Mouse (Mus musculus): ENCODE measurements at regions not wholly inside any gene's neighbourhood (a gene's known extent, or its start where the extent isn't known, plus 50 kb on each side); places are given as distances from the start of the nearest gene placed in this dataset.
A peak's percentile ranks its signal among the peaks of the same experiment; 100 is the strongest.

DNA sequence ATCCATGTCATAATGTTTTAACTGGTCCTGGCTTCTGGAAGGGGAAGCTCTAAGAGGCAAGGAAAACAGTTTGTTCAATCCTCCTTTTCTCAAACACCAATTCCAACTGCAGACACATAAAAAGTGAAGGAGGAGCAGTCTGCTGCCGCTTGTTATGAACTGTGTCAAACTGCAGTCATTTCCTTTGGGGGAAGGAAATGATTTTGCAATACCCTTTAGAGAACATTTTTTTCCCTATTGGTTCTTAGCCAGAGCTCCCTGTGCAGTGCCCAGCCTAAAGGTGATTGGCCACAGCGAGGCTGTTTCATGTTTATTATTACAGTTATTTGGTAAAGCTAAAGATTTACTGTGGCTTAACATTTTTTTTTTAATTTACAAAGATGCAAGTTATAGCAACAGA, 1132.6 kb upstream of the Fbxo33 start:
- no peak for ATAC-seq (ENCODE audit: low read depth)
- 85% methylated on average over 2 of the region's 2 CpGs for WGBS
- H3K36me3 ChIP-seq (ENCODE audit: control insufficient read depth, insufficient read depth, low read length) = no peaks in the 10 kb centered on the region

GRCm38 (mm10) chr12:60344437-60344836, 1124.9 kb upstream of the Fbxo33 start:
- 95% methylated on average over 1 of the region's 1 CpGs for WGBS
- no peak overlapping the region for H3K9ac ChIP-seq (ENCODE audit: low read depth, low read length)
- ATAC-seq (ENCODE audit: low read depth) (no peak), DNase-seq (ENCODE audit: low spot score) (no peak)
- H3K9me3 ChIP-seq (ENCODE audit: control insufficient read depth, low read length) = no peaks in the 10 kb centered on the region
- no peak overlapping the region for H3K4me2 ChIP-seq (ENCODE audit: low read depth, low read length)
- H3K4me1 ChIP-seq (ENCODE audit: control insufficient read depth, insufficient read depth, low read length) = no peaks in the 10 kb centered on the region
- H3K36me3 ChIP-seq (ENCODE audit: control insufficient read depth, insufficient read depth, low read length) = no peaks in the 10 kb centered on the region
- H3K4me3 ChIP-seq (ENCODE audit: low read depth, low read length) = no peak overlapping the region
- H3K27me3 ChIP-seq (replicated peaks; ENCODE audit: control insufficient read depth, insufficient read depth, low read length) = no peaks in the 10 kb centered on the region
- H3K27ac ChIP-seq (replicated peaks; ENCODE audit: low read depth, low read length) = no peak overlapping the region

More for the DNA sequence above, 1132.6 kb upstream of the Fbxo33 start:
- no peak overlapping the region for H3K4me3 ChIP-seq (ENCODE audit: low read depth, low read length)
- no peaks in the 10 kb centered on the region for H3K4me1 ChIP-seq (ENCODE audit: control insufficient read depth, insufficient read depth, low read length)
- H3K27ac ChIP-seq (replicated peaks; ENCODE audit: low read depth, low read length) = no peak overlapping the region
- H3K9me3 ChIP-seq (ENCODE audit: control insufficient read depth, low read length) = no peaks in the 10 kb centered on the region
- H3K4me2 ChIP-seq (ENCODE audit: low read depth, low read length) = no peak overlapping the region
- DNase-seq (ENCODE audit: low spot score) = no peak
- no peaks in the 10 kb centered on the region for H3K27me3 ChIP-seq (replicated peaks; ENCODE audit: control insufficient read depth, insufficient read depth, low read length)
- no peak overlapping the region for H3K9ac ChIP-seq (ENCODE audit: low read depth, low read length)

DNA sequence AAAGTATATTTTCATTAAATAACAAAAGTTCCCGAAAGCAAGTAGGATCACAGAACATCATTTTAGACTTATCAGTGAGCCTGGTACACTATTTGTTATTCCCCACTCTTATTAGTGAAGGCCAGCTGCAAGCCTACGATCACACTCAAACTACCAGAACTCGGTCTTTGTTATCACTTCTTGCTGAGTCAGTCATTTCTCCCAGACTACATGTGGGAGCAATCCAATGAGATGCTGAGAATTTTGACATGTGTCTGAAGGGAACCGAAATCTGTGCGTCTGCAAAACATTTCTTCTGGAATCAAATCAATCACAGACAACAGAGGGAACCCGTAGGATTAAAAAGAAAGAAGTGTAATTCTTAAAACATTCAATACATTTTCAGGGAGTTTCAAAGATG, 1100.5 kb upstream of the Fbxo33 start:
- ATAC-seq (ENCODE audit: low read depth) = no peak

GRCm38 (mm10) chr12:60292591-60292990, 1073.1 kb upstream of the Fbxo33 start:
- Histone ChIP-seq H3K4me2 (ENCODE audit: low read depth, low read length) (no peak overlapping the region), H3K36me3 (ENCODE audit: control insufficient read depth, insufficient read depth, low read length) (no peaks in the 10 kb centered on the region), H3K9me3 (ENCODE audit: control insufficient read depth, low read length) (no peaks in the 10 kb centered on the region), H3K9ac (ENCODE audit: low read depth, low read length) (no peak overlapping the region), H3K4me3 (ENCODE audit: low read depth, low read length) (no peak overlapping the region), H3K4me1 (ENCODE audit: control insufficient read depth, insufficient read depth, low read length) (no peaks in the 10 kb centered on the region), H3K27ac (replicated peaks; ENCODE audit: low read depth, low read length) (no peak overlapping the region), H3K27me3 (replicated peaks; ENCODE audit: control insufficient read depth, insufficient read depth, low read length) (no peaks in the 10 kb centered on the region)
- ATAC-seq (ENCODE audit: low read depth) (no peak), DNase-seq (ENCODE audit: low spot score) (peak; percentile 1)
- 46% methylated on average over 2 of the region's 2 CpGs for WGBS

More for the DNA sequence above, 1100.5 kb upstream of the Fbxo33 start:
- H3K9ac ChIP-seq (ENCODE audit: low read depth, low read length) = no peak overlapping the region
- H3K27me3 ChIP-seq (replicated peaks; ENCODE audit: control insufficient read depth, insufficient read depth, low read length) = no peaks in the 10 kb centered on the region
- WGBS = 52% methylated on average over 6 of the region's 6 CpGs
- H3K4me3 ChIP-seq (ENCODE audit: low read depth, low read length) = no peak overlapping the region
- no peak overlapping the region for H3K4me2 ChIP-seq (ENCODE audit: low read depth, low read length)
- H3K36me3 ChIP-seq (ENCODE audit: control insufficient read depth, insufficient read depth, low read length) = no peaks in the 10 kb centered on the region
- peak; percentile 2 for DNase-seq (ENCODE audit: low spot score)
- H3K4me1 ChIP-seq (ENCODE audit: control insufficient read depth, insufficient read depth, low read length) = no peaks in the 10 kb centered on the region
- no peaks in the 10 kb centered on the region for H3K9me3 ChIP-seq (ENCODE audit: control insufficient read depth, low read length)
- no peak overlapping the region for H3K27ac ChIP-seq (replicated peaks; ENCODE audit: low read depth, low read length)

DNA sequence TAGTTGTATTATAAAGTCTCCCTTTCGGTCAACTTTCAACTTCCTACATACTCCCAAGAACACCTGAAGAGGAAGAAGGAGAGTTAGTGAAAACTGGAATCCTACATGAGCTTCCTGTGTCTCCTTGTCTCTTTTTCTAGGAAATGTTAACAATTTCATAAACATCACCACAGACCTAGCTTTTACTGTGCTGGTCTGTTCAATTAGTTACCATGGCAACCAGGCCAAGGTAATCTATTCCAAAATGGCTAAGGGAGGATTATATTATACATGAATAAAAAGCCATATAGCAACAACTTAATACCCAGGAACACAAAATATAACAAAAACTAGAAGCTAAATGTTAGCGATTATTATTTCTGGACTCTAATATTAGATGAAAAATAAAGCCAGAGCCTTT, 1069.3 kb upstream of the Fbxo33 start:
- Histone ChIP-seq H3K4me1 (ENCODE audit: control insufficient read depth, insufficient read depth, low read length) (no peaks in the 10 kb centered on the region), H3K9me3 (ENCODE audit: control insufficient read depth, low read length) (no peaks in the 10 kb centered on the region), H3K27ac (replicated peaks; ENCODE audit: low read depth, low read length) (no peak overlapping the region), H3K4me3 (ENCODE audit: low read depth, low read length) (no peak overlapping the region), H3K9ac (ENCODE audit: low read depth, low read length) (no peak overlapping the region), H3K4me2 (ENCODE audit: low read depth, low read length) (no peak overlapping the region), H3K36me3 (ENCODE audit: control insufficient read depth, insufficient read depth, low read length) (no peaks in the 10 kb centered on the region), H3K27me3 (replicated peaks; ENCODE audit: control insufficient read depth, insufficient read depth, low read length) (no peaks in the 10 kb centered on the region)
- WGBS = 94% methylated on average over 2 of the region's 2 CpGs
- ATAC-seq (ENCODE audit: low read depth) (no peak), DNase-seq (ENCODE audit: low spot score) (no peak)

- no peaks in the 10 kb centered on the region for H3K9me3 ChIP-seq (ENCODE audit: control insufficient read depth, low read length)
- H3K9ac ChIP-seq (ENCODE audit: low read depth, low read length) = no peak overlapping the region
- ATAC-seq (ENCODE audit: low read depth) = no peak
- no peaks in the 10 kb centered on the region for H3K4me1 ChIP-seq (ENCODE audit: control insufficient read depth, insufficient read depth, low read length)
- H3K4me3 ChIP-seq (ENCODE audit: low read depth, low read length) = no peak overlapping the region
- no peak overlapping the region for H3K4me2 ChIP-seq (ENCODE audit: low read depth, low read length)
- WGBS = 53% methylated on average over 1 of the region's 1 CpGs
- DNase-seq (ENCODE audit: low spot score) = no peak
- no peaks in the 10 kb centered on the region for H3K36me3 ChIP-seq (ENCODE audit: control insufficient read depth, insufficient read depth, low read length)
- no peaks in the 10 kb centered on the region for H3K27me3 ChIP-seq (replicated peaks; ENCODE audit: control insufficient read depth, insufficient read depth, low read length)
- no peak overlapping the region for H3K27ac ChIP-seq (replicated peaks; ENCODE audit: low read depth, low read length)
Observed at GRCm38 (mm10) chr12:60255286-60255685, 1035.8 kb upstream of the Fbxo33 start.

- DNase-seq (ENCODE audit: low spot score) (no peak), ATAC-seq (ENCODE audit: low read depth) (no peak)
- no peaks in the 10 kb centered on the region for H3K27me3 ChIP-seq (replicated peaks; ENCODE audit: control insufficient read depth, insufficient read depth, low read length)
- no peaks in the 10 kb centered on the region for H3K9me3 ChIP-seq (ENCODE audit: control insufficient read depth, low read length)
- 78% methylated on average over 3 of the region's 3 CpGs for WGBS
- no peak overlapping the region for H3K9ac ChIP-seq (ENCODE audit: low read depth, low read length)
- H3K4me3 ChIP-seq (ENCODE audit: low read depth, low read length) = no peak overlapping the region
- no peak overlapping the region for H3K4me2 ChIP-seq (ENCODE audit: low read depth, low read length)
- H3K27ac ChIP-seq (replicated peaks; ENCODE audit: low read depth, low read length) = no peak overlapping the region
- H3K4me1 ChIP-seq (ENCODE audit: control insufficient read depth, insufficient read depth, low read length) = no peaks in the 10 kb centered on the region
- no peaks in the 10 kb centered on the region for H3K36me3 ChIP-seq (ENCODE audit: control insufficient read depth, insufficient read depth, low read length)
Observed at GRCm38 (mm10) chr12:60214002-60214401, 994.5 kb upstream of the Fbxo33 start.

DNA sequence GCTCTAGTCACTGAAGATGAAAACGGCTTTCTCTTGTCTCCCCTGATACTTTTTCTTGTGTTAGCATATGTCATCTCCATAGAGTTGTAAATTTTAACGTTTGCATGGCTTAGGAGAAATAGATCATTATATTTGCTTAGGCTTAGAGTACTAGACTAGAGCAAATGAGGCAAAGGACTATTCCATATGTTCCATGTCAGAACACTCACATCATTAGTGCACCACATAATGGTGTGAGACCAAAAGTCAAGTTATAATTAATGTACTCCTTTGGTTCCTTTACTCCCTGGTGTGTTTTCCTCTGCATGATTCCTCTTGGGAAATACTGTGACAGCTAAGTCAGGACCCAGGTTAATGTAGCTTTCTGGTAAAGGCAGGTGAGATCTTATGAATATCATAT, 956.2 kb upstream of the Fbxo33 start:
- Histone ChIP-seq H3K9me3 (ENCODE audit: control insufficient read depth, low read length) (no peaks in the 10 kb centered on the region), H3K27me3 (replicated peaks; ENCODE audit: control insufficient read depth, insufficient read depth, low read length) (no peaks in the 10 kb centered on the region), H3K36me3 (ENCODE audit: control insufficient read depth, insufficient read depth, low read length) (no peaks in the 10 kb centered on the region), H3K4me2 (ENCODE audit: low read depth, low read length) (no peak overlapping the region), H3K4me3 (ENCODE audit: low read depth, low read length) (no peak overlapping the region), H3K27ac (replicated peaks; ENCODE audit: low read depth, low read length) (no peak overlapping the region), H3K4me1 (ENCODE audit: control insufficient read depth, insufficient read depth, low read length) (no peaks in the 10 kb centered on the region), H3K9ac (ENCODE audit: low read depth, low read length) (no peak overlapping the region)
- no peak for DNase-seq (ENCODE audit: low spot score)
- peak; percentile 33; the same call in 1 of the 2 replicates for ATAC-seq (ENCODE audit: low read depth)
- WGBS = 62% methylated on average over 2 of the region's 2 CpGs

GRCm38 (mm10) chr12:60150266-60150665, 930.7 kb upstream of the Fbxo33 start:
- no peak overlapping the region for H3K27ac ChIP-seq (replicated peaks; ENCODE audit: low read depth, low read length)
- no peaks in the 10 kb centered on the region for H3K36me3 ChIP-seq (ENCODE audit: control insufficient read depth, insufficient read depth, low read length)
- H3K4me1 ChIP-seq (ENCODE audit: control insufficient read depth, insufficient read depth, low read length) = no peaks in the 10 kb centered on the region
- no peaks in the 10 kb centered on the region for H3K27me3 ChIP-seq (replicated peaks; ENCODE audit: control insufficient read depth, insufficient read depth, low read length)
- no peak overlapping the region for H3K4me3 ChIP-seq (ENCODE audit: low read depth, low read length)
- H3K9me3 ChIP-seq (ENCODE audit: control insufficient read depth, low read length) = no peaks in the 10 kb centered on the region
- 90% methylated on average over 4 of the region's 4 CpGs for WGBS
- ATAC-seq (ENCODE audit: low read depth) (no peak), DNase-seq (ENCODE audit: low spot score) (no peak)
- H3K4me2 ChIP-seq (ENCODE audit: low read depth, low read length) = no peak overlapping the region
- no peak overlapping the region for H3K9ac ChIP-seq (ENCODE audit: low read depth, low read length)

Measured in embryonic facial prominence, embryonic 14.5 days (tissue).